Mouse (Mus musculus) neural tube, embryonic 13.5 days (tissue): ENCODE results near the gene Syt1. TPM values are rescaled to one million over a fixed set of nuclear protein-coding genes. Genes with fewer than 3 reads are reported as not detected.

Experiments
- ATAC-seq: fragments of 200-750 bp; cut with Nextera tagmentation; 2 replicates; pipeline ENCODE4 v1.8.0; 2017; ENCODE audit warnings: low read depth, mild to moderate bottlenecking, moderate TSS enrichment, moderate library complexity
- H3K27ac ChIP-seq: fragments of 300-500 bp; sonication (generic); replicated peaks from 2 replicates; pipeline ENCODE4 v1.5.1; 2015; ENCODE audit warnings: moderate library complexity, mild to moderate bottlenecking, inconsistent platforms
- H3K27me3 ChIP-seq: fragments of 300-500 bp; sonication (generic); 2 replicates; pipeline ENCODE4 v1.6.1; 2015; ENCODE audit warnings: mild to moderate bottlenecking, inconsistent platforms
- H3K36me3 ChIP-seq: fragments of 300-500 bp; sonication (generic); 2 replicates; pipeline ENCODE4 v1.6.1; 2015; ENCODE audit warnings: mild to moderate bottlenecking, inconsistent platforms
- H3K4me1 ChIP-seq: fragments of 300-500 bp; sonication (generic); replicated peaks from 2 replicates; pipeline ENCODE4 v1.6.1; 2015; ENCODE audit warnings: inconsistent platforms
- H3K4me2 ChIP-seq: fragments of 300-500 bp; sonication (generic); 2 replicates; pipeline ENCODE4 v1.6.1; 2015; ENCODE audit warnings: inconsistent platforms, mild to moderate bottlenecking, moderate library complexity
- H3K4me3 ChIP-seq: fragments of 300-500 bp; sonication (generic); 2 replicates; pipeline ENCODE4 v1.5.1; 2015; ENCODE audit warnings: mild to moderate bottlenecking, inconsistent platforms
- H3K9ac ChIP-seq: fragments of 300-500 bp; sonication (generic); 2 replicates; pipeline ENCODE4 v1.6.1; 2015; ENCODE audit warnings: moderate library complexity, mild to moderate bottlenecking, inconsistent platforms
- H3K9me3 ChIP-seq: fragments of 300-500 bp; sonication (generic); 2 replicates; pipeline ENCODE4 v1.6.1; 2016; ENCODE audit warnings: inconsistent platforms
- WGBS: fragments of 180-500 bp; shearing (Covaris S2); methylation state at CpG from one replicate; pipeline ENCODE4 v1.1.7; 2015; 5-methylcytosine and 5-hydroxymethylcytosine counted together
- polyA plus RNA-seq: library from polyadenylated mRNA; unstranded; fragments of >200 nt; fragmentation: Nextera tagmentation; extraction: Ambion mirVana; gene quantifications from 2 replicates; pipeline ENCODE4 v1.2.1, GENCODE M21; 2015

The Syt1 gene
- polyA plus RNA-seq, 1 experiment from 2014 or later: 70.4 TPM

- Histone ChIP-seq H3K4me1 (peaks cover 12% of the 10 kb centered on the region), H3K9me3 (no peaks in the 10 kb centered on the region), H3K27ac (peak overlapping the region; percentile 50), H3K9ac (no peak overlapping the region), H3K36me3 (no peaks in the 10 kb centered on the region), H3K4me2 (no peak overlapping the region), H3K4me3 (no peak overlapping the region), H3K27me3 (no peaks in the 10 kb centered on the region)
- no peak; the same call in 1 of the 2 replicates for ATAC-seq
- WGBS: 51% methylated on average over 2 of the region's 2 CpGs
Observed at GRCm38 (mm10) chr10:108559607-108559908, 451.2 kb downstream of the Syt1 start.

- Histone ChIP-seq H3K36me3 (no peaks in the 10 kb centered on the region), H3K4me1 (peaks cover 12% of the 10 kb centered on the region), H3K27me3 (no peaks in the 10 kb centered on the region), H3K9ac (no peak overlapping the region), H3K4me2 (no peak overlapping the region), H3K27ac (no peak overlapping the region), H3K4me3 (no peak overlapping the region), H3K9me3 (no peaks in the 10 kb centered on the region)
- ATAC-seq: no peak; the same call in 1 of the 2 replicates
- WGBS: 55% methylated on average over 19 of the region's 19 CpGs
Observed at GRCm38 (mm10) chr10:108558812-108559606, 451.8 kb downstream of the Syt1 start.

- Histone ChIP-seq H3K4me3 (no peak overlapping the region), H3K4me2 (no peak overlapping the region), H3K27ac (no peak overlapping the region), H3K27me3 (no peaks in the 10 kb centered on the region), H3K36me3 (no peaks in the 10 kb centered on the region), H3K9ac (no peak overlapping the region), H3K9me3 (no peaks in the 10 kb centered on the region), H3K4me1 (no peaks in the 10 kb centered on the region)
- 88% methylated on average over 6 of the region's 6 CpGs for WGBS
- no peak for ATAC-seq
Observed at GRCm38 (mm10) chr10:108552544-108552943, 458.2 kb downstream of the Syt1 start.

DNA sequence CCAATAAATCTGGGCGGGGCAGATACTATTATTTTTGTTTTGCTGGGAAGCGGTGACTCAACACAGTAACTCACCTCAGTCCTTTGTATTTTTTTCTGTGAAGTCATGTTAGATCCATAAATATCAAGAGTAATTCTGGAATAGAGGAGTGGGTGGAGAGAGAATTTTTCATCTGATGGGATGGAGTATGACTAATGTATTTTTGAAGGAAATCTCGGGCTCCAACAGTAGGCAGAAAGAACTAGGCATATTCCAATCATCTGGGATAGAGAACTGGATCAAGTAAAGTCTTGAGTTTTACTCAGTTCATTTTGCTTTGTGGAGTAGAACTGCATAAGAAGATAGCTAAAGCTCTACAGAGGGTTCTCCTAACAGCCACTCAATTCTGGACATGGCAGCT lies 465.1 kb downstream of the Syt1 start:
- Histone ChIP-seq H3K4me1 (no peaks in the 10 kb centered on the region), H3K27me3 (no peaks in the 10 kb centered on the region), H3K27ac (no peak overlapping the region), H3K36me3 (no peaks in the 10 kb centered on the region), H3K4me2 (no peak overlapping the region), H3K9me3 (no peaks in the 10 kb centered on the region), H3K4me3 (no peak overlapping the region), H3K9ac (no peak overlapping the region)
- no peak for ATAC-seq
- 92% methylated on average over 3 of the region's 3 CpGs for WGBS

- WGBS: 90% methylated on average over 9 of the region's 9 CpGs
Observed at GRCm38 (mm10) chr10:108541555-108541954, 469.2 kb downstream of the Syt1 start.

DNA sequence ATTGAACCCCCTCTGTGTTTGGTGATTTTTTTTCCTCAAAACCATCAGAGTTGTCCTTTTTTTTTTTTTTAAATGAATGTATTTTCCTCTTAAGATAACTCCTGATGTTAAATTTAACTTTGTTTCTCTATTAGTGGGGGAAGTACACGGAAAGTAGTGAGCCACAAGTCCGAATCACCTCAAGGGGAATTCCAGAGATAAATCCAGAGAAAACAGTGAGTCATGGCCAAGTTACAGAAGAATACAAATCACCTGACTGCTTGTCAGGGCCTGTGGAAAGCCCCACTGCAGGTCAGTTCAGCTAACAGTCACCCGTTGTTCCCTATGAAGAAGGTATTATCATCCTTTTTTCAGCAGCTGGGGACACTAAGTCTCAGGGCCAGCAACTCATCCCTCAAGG lies 472.2 kb downstream of the Syt1 start:
- Histone ChIP-seq H3K36me3 (no peaks in the 10 kb centered on the region), H3K27me3 (no peaks in the 10 kb centered on the region), H3K4me2 (no peak overlapping the region), H3K4me1 (no peaks in the 10 kb centered on the region), H3K27ac (no peak overlapping the region), H3K9ac (no peak overlapping the region), H3K9me3 (no peaks in the 10 kb centered on the region), H3K4me3 (no peak overlapping the region)
- no peak for ATAC-seq
- 85% methylated on average over 3 of the region's 3 CpGs for WGBS

More at GRCm38 (mm10) chr10:108541555-108541954, 469.2 kb downstream of the Syt1 start:
- H3K4me2 ChIP-seq: no peak overlapping the region
- no peaks in the 10 kb centered on the region for H3K4me1 ChIP-seq
- H3K4me3 ChIP-seq: no peak overlapping the region
- no peaks in the 10 kb centered on the region for H3K9me3 ChIP-seq
- H3K27ac ChIP-seq: no peak overlapping the region
- H3K27me3 ChIP-seq: no peaks in the 10 kb centered on the region
- H3K9ac ChIP-seq: no peak overlapping the region
- no peak for ATAC-seq
- H3K36me3 ChIP-seq: no peaks in the 10 kb centered on the region

DNA sequence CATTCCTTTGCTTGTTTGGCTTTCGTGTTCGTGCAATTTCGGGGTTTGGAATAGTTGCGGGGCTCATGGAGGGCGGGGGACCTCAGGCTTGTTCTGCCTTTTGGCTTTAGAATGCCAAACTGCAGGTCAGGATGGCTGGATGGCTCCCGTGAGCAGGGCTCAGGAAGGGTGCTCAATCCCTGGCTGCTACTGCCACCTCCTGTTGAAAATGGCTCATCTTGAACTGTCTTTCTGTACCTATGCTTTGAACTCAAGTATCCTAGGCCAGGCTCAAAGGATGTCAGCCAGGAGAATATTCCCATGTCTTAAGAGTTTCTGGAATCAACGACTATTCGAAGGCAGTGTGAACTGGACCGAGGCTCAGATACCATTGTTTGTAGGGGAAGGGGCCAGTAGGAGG lies 473.1 kb downstream of the Syt1 start:
- no peak for ATAC-seq
- no peak overlapping the region for H3K27ac ChIP-seq
- H3K4me3 ChIP-seq: no peak overlapping the region
- peaks cover 2% of the 10 kb centered on the region; the same call in 1 of the 2 replicates for H3K4me1 ChIP-seq
- WGBS: 78% methylated on average over 9 of the region's 9 CpGs
- H3K9me3 ChIP-seq: no peaks in the 10 kb centered on the region
- H3K27me3 ChIP-seq: no peaks in the 10 kb centered on the region
- no peak overlapping the region for H3K9ac ChIP-seq
- H3K4me2 ChIP-seq: no peak overlapping the region
- no peaks in the 10 kb centered on the region for H3K36me3 ChIP-seq

GRCm38 (mm10) chr10:108535922-108536321 lies 474.9 kb downstream of the Syt1 start:
- H3K36me3 ChIP-seq: no peaks in the 10 kb centered on the region
- peaks cover 3% of the 10 kb centered on the region for H3K4me1 ChIP-seq
- ATAC-seq: no peak
- 55% methylated on average over 5 of the region's 5 CpGs for WGBS
- no peak overlapping the region for H3K9ac ChIP-seq
- no peaks in the 10 kb centered on the region for H3K27me3 ChIP-seq
- H3K4me3 ChIP-seq: no peak overlapping the region
- H3K4me2 ChIP-seq: no peak overlapping the region
- H3K27ac ChIP-seq: no peak overlapping the region
- H3K9me3 ChIP-seq: no peaks in the 10 kb centered on the region

- 82% methylated on average over 4 of the region's 4 CpGs for WGBS
- no peaks in the 10 kb centered on the region for H3K27me3 ChIP-seq
- H3K4me2 ChIP-seq: no peak overlapping the region
- H3K36me3 ChIP-seq: no peaks in the 10 kb centered on the region
- H3K9me3 ChIP-seq: no peaks in the 10 kb centered on the region
- no peak overlapping the region for H3K4me3 ChIP-seq
- no peak overlapping the region for H3K27ac ChIP-seq
- H3K4me1 ChIP-seq: peaks cover 3% of the 10 kb centered on the region
- H3K9ac ChIP-seq: no peak overlapping the region
- ATAC-seq: no peak
Observed at GRCm38 (mm10) chr10:108534112-108534511, 476.7 kb downstream of the Syt1 start.

GRCm38 (mm10) chr10:108532916-108533315 lies 477.9 kb downstream of the Syt1 start:
- 95% methylated on average over 11 of the region's 11 CpGs for WGBS
- Histone ChIP-seq H3K9ac (no peak overlapping the region), H3K27ac (no peak overlapping the region), H3K36me3 (no peaks in the 10 kb centered on the region), H3K4me1 (peaks cover 3% of the 10 kb centered on the region), H3K9me3 (no peaks in the 10 kb centered on the region), H3K4me2 (no peak overlapping the region), H3K4me3 (no peak overlapping the region), H3K27me3 (no peaks in the 10 kb centered on the region)
- ATAC-seq: no peak

- Histone ChIP-seq H3K4me3 (no peak overlapping the region), H3K4me2 (no peak overlapping the region), H3K36me3 (no peaks in the 10 kb centered on the region), H3K9ac (no peak overlapping the region), H3K4me1 (peaks cover 3% of the 10 kb centered on the region), H3K9me3 (no peaks in the 10 kb centered on the region), H3K27ac (no peak overlapping the region), H3K27me3 (no peaks in the 10 kb centered on the region)
- no peak for ATAC-seq
- WGBS: 79% methylated on average over 9 of the region's 9 CpGs
Observed at GRCm38 (mm10) chr10:108532283-108532682, 478.5 kb downstream of the Syt1 start.

DNA sequence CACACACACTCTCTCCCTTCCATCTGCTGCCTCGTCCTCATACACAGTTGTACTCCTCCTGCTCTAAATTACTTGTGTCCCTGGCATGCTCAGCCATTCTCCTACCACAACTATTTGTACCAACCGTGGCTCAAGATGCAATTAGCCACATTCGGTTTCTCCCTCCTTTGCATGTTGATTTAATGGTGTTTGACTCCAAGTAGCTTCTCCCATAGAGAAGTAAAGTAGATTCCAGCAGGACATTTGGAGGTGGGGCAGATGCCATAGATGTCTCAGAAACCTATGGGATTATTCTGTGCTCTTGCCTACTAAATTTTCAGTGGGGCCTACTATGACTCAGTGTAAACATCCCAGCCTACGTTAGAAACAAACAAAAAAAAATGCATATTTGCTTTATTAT lies 479.1 kb downstream of the Syt1 start:
- no peak overlapping the region for H3K27ac ChIP-seq
- peaks cover 3% of the 10 kb centered on the region for H3K4me1 ChIP-seq
- no peak overlapping the region for H3K9ac ChIP-seq
- no peak overlapping the region for H3K4me2 ChIP-seq
- no peaks in the 10 kb centered on the region for H3K27me3 ChIP-seq
- WGBS: 32% methylated on average over 4 of the region's 4 CpGs
- ATAC-seq: no peak
- H3K36me3 ChIP-seq: no peaks in the 10 kb centered on the region
- no peak overlapping the region for H3K4me3 ChIP-seq
- no peaks in the 10 kb centered on the region for H3K9me3 ChIP-seq

- Histone ChIP-seq H3K27me3 (no peaks in the 10 kb centered on the region), H3K36me3 (no peaks in the 10 kb centered on the region), H3K4me1 (peaks cover 3% of the 10 kb centered on the region), H3K4me2 (no peak overlapping the region), H3K9me3 (no peaks in the 10 kb centered on the region), H3K9ac (no peak overlapping the region), H3K27ac (no peak overlapping the region), H3K4me3 (no peak overlapping the region)
- ATAC-seq: no peak
- 45% methylated on average over 4 of the region's 4 CpGs for WGBS
Observed at GRCm38 (mm10) chr10:108531111-108531510, 479.7 kb downstream of the Syt1 start.
